Mouse (Mus musculus): ENCODE results near the gene Dcaf6.
A peak's percentile ranks its signal among the peaks of the same experiment; 100 is the strongest.

Gene Dcaf6

DNA sequence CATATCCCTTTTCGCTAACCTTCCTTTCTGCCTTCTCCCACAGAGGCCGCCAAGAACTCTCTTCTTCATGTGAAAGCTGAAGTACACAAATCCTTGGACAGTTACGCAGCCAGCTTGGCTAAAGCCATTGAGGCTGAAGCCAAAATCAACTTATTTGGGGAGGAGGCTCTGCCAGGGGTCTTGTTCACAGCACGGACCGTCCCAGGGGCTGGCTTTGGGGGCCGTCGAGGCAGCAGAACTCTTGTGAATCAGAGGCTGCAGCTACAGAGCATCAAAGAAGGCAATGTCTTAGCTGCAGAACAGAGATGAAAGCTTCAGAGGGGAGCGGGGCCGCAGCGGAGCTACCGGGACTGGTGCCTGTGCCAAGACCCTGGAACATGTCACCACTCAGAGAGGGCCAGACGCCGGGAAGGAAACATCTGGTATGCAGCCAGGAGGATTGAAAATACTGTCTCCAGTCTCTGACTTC is 138.8 kb downstream of the Dcaf6 start:
- no peak for DNase-seq

GRCm38 (mm10) chr1:165320141-165320934 is 139.9 kb downstream of the Dcaf6 start:
- peak; percentile 48 to 69 for DNase-seq

- DNase-seq, result no peak
Measured at GRCm38 (mm10) chr1:165316361-165316760, 143.9 kb downstream of the Dcaf6 start.

GRCm38 (mm10) chr1:165308180-165308579 is 152.1 kb downstream of the Dcaf6 start:
- DNase-seq, result no peak

- DNase-seq, result no peak
Measured at GRCm38 (mm10) chr1:165304341-165304740, 155.9 kb downstream of the Dcaf6 start.

DNA sequence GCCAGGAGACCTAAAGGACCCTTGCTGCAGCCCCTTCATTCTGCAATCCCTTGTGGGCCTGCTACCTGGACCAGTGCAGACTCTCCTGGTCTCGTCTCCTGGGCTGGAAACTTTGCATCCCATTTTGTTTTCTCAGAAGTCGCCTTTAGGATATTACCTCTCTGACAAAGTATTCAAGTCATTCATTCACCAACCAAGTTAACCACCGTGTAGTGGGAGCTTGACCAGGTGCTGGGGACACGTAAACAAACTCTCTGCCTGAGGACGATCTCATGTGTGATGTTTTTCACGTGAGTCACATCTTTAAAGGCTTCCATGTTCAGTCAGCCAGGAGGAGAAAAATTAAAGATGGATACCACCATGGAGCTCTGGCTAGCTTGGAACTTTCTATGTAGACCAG is 157.1 kb downstream of the Dcaf6 start:
- peak; percentile 12 to 17 for DNase-seq

GRCm38 (mm10) chr1:165302455-165303208 is 157.6 kb downstream of the Dcaf6 start:
- DNase-seq, result peak; percentile 51 to 74

- DNase-seq, result no peak
Measured at GRCm38 (mm10) chr1:165301567-165301966, 158.7 kb downstream of the Dcaf6 start.

- DNase-seq, result no peak
Measured at GRCm38 (mm10) chr1:165301108-165301507, 159.2 kb downstream of the Dcaf6 start.

GRCm38 (mm10) chr1:165295489-165295888 is 164.8 kb downstream of the Dcaf6 start, which contains the start of gene Gpr161:
Gene Gpr161 (plus strand): TSS chr1:165295789.
- DNase-seq, result no peak

DNA sequence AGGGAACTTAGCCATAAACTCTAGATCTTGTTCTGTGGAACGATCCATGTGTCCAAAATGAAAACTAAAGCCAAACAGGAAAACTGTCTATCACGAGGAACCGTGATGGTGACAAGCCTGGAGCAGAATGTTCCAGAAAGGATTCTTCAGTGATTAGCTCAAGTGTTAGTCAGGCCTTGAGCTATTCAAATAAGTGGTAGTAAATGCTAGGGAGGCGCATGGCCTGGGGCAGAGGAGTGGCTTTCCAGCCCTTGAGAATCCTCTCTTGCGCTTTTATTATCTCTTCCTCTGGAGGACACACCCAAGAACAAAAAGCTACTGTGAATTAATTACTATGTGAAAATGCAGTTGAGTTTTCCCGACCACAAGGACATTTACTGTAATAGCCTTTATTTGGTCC is 168.7 kb downstream of the Dcaf6 start:
- DNase-seq, result no peak

DNA sequence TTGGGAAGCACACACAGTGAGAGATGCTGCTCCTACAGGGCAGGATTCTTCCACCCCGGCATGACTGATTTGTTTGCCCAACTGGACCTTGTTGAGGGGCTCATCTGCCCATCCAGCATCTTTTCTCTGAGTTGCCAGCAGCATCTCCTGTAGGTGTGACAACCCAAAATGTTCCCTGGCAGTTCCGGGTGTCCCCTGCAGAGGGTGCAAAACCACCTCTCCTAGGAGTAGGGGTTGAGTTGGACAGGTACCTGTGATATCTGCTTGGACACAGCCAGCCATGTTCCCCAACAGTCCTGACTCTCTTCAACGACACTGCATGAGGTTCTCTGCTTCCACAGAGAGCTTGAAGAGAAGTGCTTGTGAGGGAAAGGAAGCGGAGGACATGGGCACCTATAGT is 170.4 kb downstream of the Dcaf6 start:
- peak; percentile 15 to 42 for DNase-seq

GRCm38 (mm10) chr1:165288165-165288564 is 172.1 kb downstream of the Dcaf6 start:
- DNase-seq, result no peak

DNA sequence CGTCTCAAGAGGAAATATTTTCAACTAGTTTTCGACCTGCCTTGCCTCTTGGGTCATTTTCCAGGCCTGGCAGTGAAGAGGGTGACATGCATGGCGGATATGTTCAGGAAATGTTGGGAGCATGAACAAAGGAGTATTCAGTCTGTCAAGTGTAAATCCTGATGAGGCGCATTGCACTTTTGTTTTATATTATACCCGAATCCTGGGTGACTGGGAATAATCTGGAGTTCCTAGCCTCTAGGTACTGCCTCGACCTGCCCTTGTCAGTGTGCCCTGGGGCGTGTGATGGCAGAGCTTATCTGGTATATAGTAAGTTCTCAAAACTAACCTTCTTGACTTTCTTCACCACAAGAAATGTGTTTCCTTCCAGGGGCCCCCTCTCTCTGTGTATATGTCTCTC is 176.2 kb downstream of the Dcaf6 start:
- no peak for DNase-seq

- DNase-seq, result no peak
Measured at GRCm38 (mm10) chr1:165282967-165283345, 177.3 kb downstream of the Dcaf6 start.

DNA sequence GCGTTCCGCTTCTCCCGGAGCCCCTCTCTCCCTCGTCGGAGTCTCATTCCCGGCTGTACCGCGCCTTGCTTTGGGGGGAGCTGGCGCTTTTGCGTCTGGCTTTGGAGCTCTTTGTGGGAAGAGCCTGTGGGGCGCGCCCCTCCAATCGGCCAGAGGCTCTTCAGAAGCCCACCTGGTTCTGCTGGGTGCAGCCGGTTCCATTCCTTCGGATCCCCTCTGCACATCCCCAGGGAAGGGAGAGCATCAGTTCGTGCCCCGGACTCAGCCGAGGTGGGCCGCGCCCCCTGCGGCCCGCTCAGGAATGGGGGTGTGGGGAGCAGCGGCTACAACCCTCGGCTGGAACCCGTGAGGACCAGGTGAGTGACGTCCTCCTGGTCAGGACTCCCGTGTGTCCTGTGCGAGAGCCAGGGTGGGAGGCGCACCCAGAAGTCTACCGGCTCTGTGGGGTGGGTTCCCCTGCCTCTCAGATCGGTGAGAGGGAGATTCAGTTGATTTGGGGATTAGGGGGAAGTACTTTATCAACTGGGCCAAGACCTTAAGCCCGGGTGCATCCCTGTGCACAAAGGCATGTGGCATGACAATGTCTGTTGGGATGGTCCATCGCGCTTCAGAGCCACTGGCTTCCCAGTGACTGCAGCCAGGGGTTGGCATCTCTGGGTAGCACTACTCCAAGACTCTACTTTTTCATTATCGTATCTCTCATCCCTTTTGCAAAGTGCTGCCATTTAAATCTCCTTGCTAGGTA is 177.9 kb downstream of the Dcaf6 start:
- DNase-seq, result no peak

DNA sequence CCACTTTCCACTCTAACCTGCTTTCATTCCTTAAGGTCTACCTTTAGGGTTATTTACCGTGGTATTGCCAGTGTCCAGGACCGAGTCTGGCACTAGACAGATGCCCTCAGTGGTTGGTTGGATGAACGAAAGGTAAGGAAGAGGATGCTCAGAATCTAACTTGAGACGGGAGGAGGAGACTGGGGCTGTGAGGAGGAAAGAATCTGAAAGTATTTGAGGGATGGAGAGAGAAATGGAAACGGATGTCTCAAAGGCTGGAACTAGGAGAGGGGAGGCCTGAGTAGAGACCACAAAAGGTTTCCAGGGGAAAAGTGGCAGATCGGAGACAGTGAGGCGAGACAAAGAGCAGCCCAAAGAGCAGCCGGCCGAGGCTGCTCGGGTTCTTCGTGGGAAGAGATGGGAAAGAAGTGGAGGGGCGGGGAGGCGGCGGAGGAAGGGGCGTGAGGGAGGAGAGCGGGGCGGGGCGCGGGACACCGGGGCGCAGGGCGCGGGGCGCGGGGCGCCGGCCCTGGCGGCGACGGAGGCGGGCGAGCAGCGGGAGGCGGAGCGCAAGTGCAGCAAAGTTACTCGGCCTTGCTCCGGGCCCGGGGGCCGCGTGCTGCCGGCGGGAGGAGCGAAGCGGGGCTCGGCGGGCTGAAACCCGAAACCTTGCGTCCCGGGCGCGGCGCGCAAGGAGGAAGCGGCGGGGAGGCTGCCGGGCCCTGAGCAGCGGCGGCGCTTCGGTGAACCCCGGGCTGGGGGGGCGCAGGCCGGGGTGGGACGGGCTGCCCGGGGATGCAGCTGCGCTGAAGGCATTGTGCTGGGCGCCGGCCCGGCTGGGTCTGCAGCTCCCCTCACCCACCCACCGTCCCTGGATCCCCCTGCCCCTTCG is 178.7 kb downstream of the Dcaf6 start:
- peak; percentile 35 to 45 for DNase-seq

GRCm38 (mm10) chr1:165280741-165281140 is 179.5 kb downstream of the Dcaf6 start:
- DNase-seq, result no peak

Data from kidney, adult 8-10 months (tissue).